Mouse (Mus musculus): ENCODE measurements around the gene Nlrx1. TPM values are rescaled to one million over a fixed set of nuclear protein-coding genes. Genes with fewer than 3 reads are reported as not detected.
A peak's percentile ranks its signal among the peaks of the same experiment; 100 is the strongest.

Nlrx1 gene
- polyA plus RNA-seq, 1 experiment from 2014 or later = 9.8 TPM

DNA sequence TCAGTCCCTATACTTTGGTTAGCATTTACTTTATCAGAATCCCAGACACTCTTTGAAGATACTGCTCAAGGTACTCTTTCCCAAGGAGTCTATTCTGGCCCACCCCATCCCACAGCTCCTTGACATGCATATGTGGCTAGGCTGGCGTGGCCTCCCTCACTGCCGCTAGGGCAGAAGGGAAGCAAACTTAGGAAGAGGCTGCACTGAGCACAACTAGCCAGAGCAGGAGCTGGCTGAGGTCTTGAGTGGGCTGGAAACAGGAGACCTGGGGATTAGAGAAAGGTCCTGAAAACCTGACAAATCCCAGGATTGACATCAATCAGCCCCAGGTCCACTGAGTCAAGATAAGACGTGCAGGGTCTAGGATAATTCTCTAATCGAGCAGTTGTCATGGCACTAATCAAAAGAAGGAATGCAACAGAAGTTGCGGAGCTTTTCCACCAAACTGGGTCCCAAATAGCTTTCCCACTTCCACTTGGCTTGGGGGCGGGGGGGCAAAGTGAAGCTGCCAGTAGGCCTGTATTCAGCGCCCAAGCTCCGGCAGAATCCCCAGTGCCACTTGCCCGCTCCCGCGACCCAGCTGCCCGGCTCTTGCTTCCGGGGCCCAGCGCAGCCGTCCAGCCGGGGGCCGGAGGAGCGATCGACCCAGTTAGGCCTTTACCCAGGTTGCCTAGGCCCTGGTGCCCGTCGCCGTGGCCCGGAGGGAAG is 926 bp downstream of the Nlrx1 start:
- no peaks in the 10 kb centered on the region for H3K9me3 ChIP-seq
- H3K9ac ChIP-seq = peak overlapping the region; percentile 93
- H3K4me3 ChIP-seq = peak overlapping the region; percentile 56
- H3K36me3 ChIP-seq = peaks cover 7% of the 10 kb centered on the region
- 8% methylated on average over 19 of the region's 23 CpGs for WGBS
- peak overlapping the region; percentile 84 for H3K27ac ChIP-seq
- no peak; the same call in 1 of the 2 replicates for ATAC-seq (ENCODE audit: insufficient number of reproducible peaks, insufficient read depth, low FRiP score, low TSS enrichment, low read depth)
- no peaks in the 10 kb centered on the region for H3K27me3 ChIP-seq
- H3K4me2 ChIP-seq = peak overlapping the region; percentile 87
- peaks cover 15% of the 10 kb centered on the region for H3K4me1 ChIP-seq

DNA sequence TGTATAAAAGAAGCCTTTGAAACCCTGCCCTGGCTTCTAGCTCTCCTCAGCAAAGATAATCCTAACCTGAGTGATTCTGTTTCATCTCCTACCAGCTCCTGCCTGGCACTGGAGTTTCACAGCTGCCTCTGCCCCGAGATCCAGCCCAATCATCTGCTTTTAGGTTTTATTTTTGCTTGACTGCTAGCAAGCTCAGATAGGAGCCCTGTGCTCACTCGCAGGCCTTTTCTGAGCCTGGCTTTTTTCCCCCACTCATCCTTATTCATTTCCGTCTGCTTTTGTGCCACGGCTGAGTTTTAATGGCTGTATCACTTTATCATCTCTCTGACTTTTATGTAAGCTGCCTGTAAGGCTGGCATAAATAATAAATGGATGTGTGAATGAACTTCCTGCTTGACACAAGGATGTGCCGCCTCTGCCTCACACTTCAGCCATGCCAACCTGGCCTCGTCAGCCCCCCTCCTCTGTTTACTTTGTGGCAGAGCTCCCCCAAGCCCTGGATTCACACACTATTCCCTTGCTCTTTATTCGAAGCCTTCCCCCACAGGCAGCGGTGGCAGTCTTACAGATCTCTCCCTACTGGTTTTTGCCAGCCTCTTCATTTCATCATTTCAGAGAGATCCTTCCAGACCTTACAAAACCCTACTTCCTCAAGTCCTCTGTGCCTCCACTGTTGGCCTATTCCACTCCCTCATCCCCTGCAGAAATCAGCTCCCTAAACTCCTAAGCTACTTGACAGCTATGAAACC is 1.7 kb downstream of the Nlrx1 start:
- Histone ChIP-seq H3K4me1 (peaks cover 15% of the 10 kb centered on the region), H3K9me3 (no peaks in the 10 kb centered on the region), H3K36me3 (peaks cover 10% of the 10 kb centered on the region), H3K4me3 (peak overlapping the region; percentile 56), H3K4me2 (peak overlapping the region; percentile 87), H3K27me3 (no peaks in the 10 kb centered on the region), H3K27ac (peak overlapping the region; percentile 84), H3K9ac (peak overlapping the region; percentile 93)
- 70% methylated on average over 8 of the region's 8 CpGs for WGBS
- no peak for ATAC-seq (ENCODE audit: insufficient number of reproducible peaks, insufficient read depth, low FRiP score, low TSS enrichment, low read depth)

DNA sequence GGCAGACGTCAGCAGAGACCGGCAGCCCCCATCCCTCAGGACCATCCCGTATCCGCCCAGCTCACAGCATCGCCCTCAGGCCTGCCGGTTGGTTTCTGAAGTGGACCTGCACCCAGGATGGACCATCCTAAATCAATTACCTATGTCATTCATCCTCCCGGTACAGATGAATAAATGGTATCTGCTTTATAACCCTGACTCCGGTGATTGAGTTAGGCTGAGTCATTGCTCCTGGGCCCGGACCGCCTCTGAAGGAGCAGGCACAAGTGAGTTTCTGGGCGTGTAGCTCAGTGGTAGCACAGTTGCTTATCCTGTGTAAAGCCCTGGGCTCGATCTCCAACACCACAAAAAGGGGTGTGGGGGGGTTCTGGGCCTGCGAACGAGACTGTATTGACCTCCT is 7.0 kb downstream of the Nlrx1 start:
- Histone ChIP-seq H3K9me3 (no peaks in the 10 kb centered on the region), H3K27me3 (no peaks in the 10 kb centered on the region), H3K27ac (no peak overlapping the region), H3K36me3 (peaks cover 13% of the 10 kb centered on the region), H3K4me2 (no peak overlapping the region), H3K9ac (no peak overlapping the region), H3K4me1 (no peaks in the 10 kb centered on the region), H3K4me3 (no peak overlapping the region)
- no peak for ATAC-seq (ENCODE audit: insufficient number of reproducible peaks, insufficient read depth, low FRiP score, low TSS enrichment, low read depth)
- 78% methylated on average over 14 of the region's 14 CpGs for WGBS

DNA sequence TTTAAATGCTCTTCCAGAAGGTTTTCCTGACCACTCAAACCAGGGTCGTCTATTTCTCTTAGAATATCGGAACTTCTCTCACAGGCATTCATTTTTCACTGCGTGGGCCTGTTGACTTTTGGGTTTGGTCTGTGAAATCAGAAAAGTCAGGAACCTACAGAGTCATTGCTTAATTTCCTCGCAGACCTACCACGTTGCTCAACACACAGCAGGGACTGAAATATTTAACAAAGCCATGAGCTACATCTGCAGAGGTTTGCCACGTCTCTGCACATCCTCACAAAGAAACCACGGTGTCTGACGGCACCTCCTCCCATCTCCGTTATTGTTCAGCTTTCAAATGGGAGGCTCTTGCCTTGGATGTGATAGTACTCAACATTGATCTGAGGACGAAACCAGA is 9.4 kb downstream of the Nlrx1 start:
- H3K27ac ChIP-seq = no peak overlapping the region
- ATAC-seq (ENCODE audit: insufficient number of reproducible peaks, insufficient read depth, low FRiP score, low TSS enrichment, low read depth) = no peak
- 85% methylated on average over 10 of the region's 10 CpGs for whole genome bisulfite sequencing

DNA sequence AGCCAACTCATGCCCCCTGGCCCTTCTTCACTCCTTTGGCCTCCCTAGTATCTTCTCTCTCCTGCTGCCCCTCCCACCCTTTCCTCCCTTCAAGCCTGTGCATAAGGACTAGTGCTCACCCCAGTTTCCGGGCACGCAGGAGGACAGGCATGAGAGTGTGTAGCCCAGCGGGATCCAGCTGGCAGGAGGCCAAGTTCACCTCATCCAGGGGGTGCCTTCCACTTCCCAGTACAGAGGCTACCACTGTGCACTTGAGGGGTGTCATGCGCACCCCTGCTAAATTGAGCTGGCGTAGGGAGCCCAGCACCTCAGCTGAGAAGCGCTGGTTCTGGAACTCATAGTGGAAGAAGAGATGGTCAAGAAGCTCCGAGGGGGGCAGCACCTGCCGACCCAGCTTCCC is 12.2 kb downstream of the Nlrx1 start:
- no peak for ATAC-seq (ENCODE audit: insufficient number of reproducible peaks, insufficient read depth, low FRiP score, low TSS enrichment, low read depth)
- no peaks in the 10 kb centered on the region for H3K27me3 ChIP-seq
- no peak overlapping the region for H3K9ac ChIP-seq
- peaks cover 30% of the 10 kb centered on the region for H3K4me1 ChIP-seq
- no peak overlapping the region for H3K4me2 ChIP-seq
- H3K36me3 ChIP-seq = peaks cover 10% of the 10 kb centered on the region; the same call in 1 of the 2 replicates
- H3K27ac ChIP-seq = no peak overlapping the region
- H3K4me3 ChIP-seq = no peak overlapping the region
- no peaks in the 10 kb centered on the region for H3K9me3 ChIP-seq
- 87% methylated on average over 8 of the region's 8 CpGs for WGBS

More for the DNA sequence above, 9.4 kb downstream of the Nlrx1 start:
- H3K27me3 ChIP-seq = no peaks in the 10 kb centered on the region
- peaks cover 20% of the 10 kb centered on the region for H3K36me3 ChIP-seq
- no peaks in the 10 kb centered on the region for H3K9me3 ChIP-seq
- H3K4me3 ChIP-seq = no peak overlapping the region
- H3K4me1 ChIP-seq = peaks cover 19% of the 10 kb centered on the region
- no peak overlapping the region for H3K9ac ChIP-seq
- no peak overlapping the region for H3K4me2 ChIP-seq

DNA sequence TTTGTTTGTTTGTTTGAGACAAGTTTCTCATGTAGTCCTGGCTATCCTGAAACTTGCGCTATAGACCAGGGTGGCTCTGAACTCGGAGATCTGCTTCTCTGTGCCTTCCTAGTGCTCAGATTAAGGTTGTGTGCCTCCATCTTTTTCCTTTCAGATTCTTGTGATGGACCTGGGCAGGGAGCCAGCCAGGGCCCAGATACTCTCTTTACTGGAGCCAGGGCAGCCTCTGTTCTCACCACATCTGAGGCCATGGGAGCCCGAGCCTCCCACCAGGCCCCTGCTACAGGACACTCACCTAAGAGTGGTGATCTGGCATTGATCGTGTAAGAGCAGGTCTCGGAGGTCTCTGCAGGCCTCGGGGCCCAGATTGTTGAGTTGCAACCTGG is 13.3 kb downstream of the Nlrx1 start:
- peaks cover 10% of the 10 kb centered on the region; the same call in 1 of the 2 replicates for H3K36me3 ChIP-seq
- H3K9me3 ChIP-seq = no peaks in the 10 kb centered on the region
- H3K9ac ChIP-seq = peak overlapping the region; percentile 49; the same call in 1 of the 2 replicates
- peaks cover 3% of the 10 kb centered on the region; the same call in 1 of the 2 replicates for H3K27me3 ChIP-seq
- H3K4me3 ChIP-seq = no peak overlapping the region
- no peak for ATAC-seq (ENCODE audit: insufficient number of reproducible peaks, insufficient read depth, low FRiP score, low TSS enrichment, low read depth)
- WGBS = 54% methylated on average over 6 of the region's 6 CpGs
- peak overlapping the region; percentile 55; the same call in 1 of the 2 replicates for H3K27ac ChIP-seq
- H3K4me1 ChIP-seq = peaks cover 30% of the 10 kb centered on the region
- no peak overlapping the region for H3K4me2 ChIP-seq

DNA sequence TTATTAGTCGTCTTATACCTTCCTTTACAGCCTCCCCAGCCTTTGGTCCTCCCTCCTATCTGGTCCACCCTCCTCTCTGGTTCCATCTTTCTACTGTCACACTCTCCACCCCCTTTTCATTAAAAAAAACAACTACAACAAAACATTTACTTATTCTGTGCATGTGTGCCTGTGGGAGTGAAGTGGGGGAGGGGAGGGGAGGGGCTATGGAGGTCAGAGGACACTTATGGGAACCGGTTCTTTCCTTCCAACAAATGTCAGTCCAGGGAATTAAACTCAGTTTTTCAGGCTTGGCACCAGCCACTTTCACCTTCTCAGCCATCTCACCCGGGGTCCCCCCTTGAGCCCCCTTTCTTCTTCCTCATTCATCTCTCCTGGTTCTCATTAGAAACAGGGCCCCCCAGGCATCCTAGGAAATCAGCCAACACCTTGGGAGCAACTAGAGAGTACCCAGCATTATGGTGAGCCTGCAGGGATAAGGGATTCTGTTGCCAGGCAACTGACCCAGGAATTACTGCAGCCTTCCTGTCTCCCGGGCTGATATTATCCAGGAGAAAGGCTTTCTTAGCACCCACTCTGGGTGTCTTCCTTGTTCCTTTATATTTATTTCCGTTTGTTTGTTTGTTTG is 13.8 kb downstream of the Nlrx1 start:
- Histone ChIP-seq H3K27ac (0 out of 2 replicates have a peak overlapping the region, but pooled peaks have one; percentile 55), H3K9me3 (no peaks in the 10 kb centered on the region), H3K9ac (0 out of 2 replicates have a peak overlapping the region, but pooled peaks have one; percentile 32), H3K4me1 (peaks cover 30% of the 10 kb centered on the region), H3K27me3 (peaks cover 6% of the 10 kb centered on the region; the same call in 1 of the 2 replicates), H3K4me3 (no peak overlapping the region), H3K36me3 (peaks cover 10% of the 10 kb centered on the region; the same call in 1 of the 2 replicates), H3K4me2 (no peak overlapping the region)
- 9% methylated on average over 5 of the region's 5 CpGs for WGBS
- ATAC-seq (ENCODE audit: insufficient number of reproducible peaks, insufficient read depth, low FRiP score, low TSS enrichment, low read depth) = no peak

DNA sequence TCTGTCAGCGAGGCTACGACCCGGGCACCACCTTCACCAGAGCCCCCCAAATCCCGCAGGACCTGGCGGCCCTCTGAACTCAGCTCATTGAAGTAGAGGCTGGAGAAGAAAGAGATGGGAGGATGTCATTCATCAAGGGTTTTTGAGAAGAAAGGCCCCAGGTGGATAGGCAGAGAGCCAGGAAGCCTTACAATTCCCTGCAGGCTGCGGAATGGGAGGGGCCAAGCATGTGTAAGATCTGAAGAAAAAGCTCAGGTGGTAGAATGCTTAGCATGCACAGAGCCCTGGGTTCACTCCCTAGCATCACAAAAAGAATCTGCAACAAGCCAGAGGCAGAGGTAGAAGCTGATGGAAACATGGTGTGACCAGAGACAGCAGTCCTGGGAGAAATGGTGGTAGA is 15.0 kb downstream of the Nlrx1 start:
- no peak overlapping the region for H3K9ac ChIP-seq
- H3K4me2 ChIP-seq = no peak overlapping the region
- H3K27me3 ChIP-seq = peaks cover 10% of the 10 kb centered on the region
- H3K36me3 ChIP-seq = peaks cover 10% of the 10 kb centered on the region; the same call in 1 of the 2 replicates
- peaks cover 30% of the 10 kb centered on the region for H3K4me1 ChIP-seq
- H3K27ac ChIP-seq = no peak overlapping the region
- ATAC-seq (ENCODE audit: insufficient number of reproducible peaks, insufficient read depth, low FRiP score, low TSS enrichment, low read depth) = no peak
- no peak overlapping the region for H3K4me3 ChIP-seq
- H3K9me3 ChIP-seq = no peaks in the 10 kb centered on the region
- whole genome bisulfite sequencing = 63% methylated on average over 6 of the region's 6 CpGs

DNA sequence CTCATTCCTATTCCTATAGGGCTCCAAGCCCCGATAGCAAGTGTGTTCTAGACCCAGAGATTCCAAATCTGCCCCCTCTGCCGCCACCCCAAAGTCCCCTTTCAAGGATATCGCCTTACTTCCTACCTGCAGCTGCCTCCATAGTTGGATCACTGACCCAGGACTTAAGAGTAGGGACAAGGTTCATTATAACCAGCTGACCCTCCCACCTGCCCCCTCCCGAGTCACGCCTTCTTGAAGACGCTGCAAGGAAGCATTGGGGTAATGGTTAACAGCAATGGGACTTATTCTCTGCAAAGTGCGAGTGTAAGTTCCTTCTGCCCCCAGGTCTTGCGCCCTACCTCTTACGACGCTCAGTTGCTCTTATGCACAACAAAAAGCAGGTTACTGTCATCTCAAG is 17.1 kb downstream of the Nlrx1 start, which contains the start of gene Pdzd3:
TSS of gene Pdzd3 (minus strand) at position 158 of the 400 bp plus-strand sequence.
- Histone ChIP-seq H3K27ac (no peak within 1 kb of the TSS), H3K9ac (no peak within 1 kb of the TSS), H3K27me3 (peaks cover 11% of the 10 kb centered on the region), H3K9me3 (no peaks in the 10 kb centered on the region), H3K4me3 (no peak within 1 kb of the TSS), H3K36me3 (peaks cover 6% of the 10 kb centered on the region; the same call in 1 of the 2 replicates), H3K4me1 (peaks cover 30% of the 10 kb centered on the region), H3K4me2 (no peak within 1 kb of the TSS)
- no peak for ATAC-seq (ENCODE audit: insufficient number of reproducible peaks, insufficient read depth, low FRiP score, low TSS enrichment, low read depth)
- 79% methylated on average over 10 of the region's 10 CpGs for WGBS

DNA sequence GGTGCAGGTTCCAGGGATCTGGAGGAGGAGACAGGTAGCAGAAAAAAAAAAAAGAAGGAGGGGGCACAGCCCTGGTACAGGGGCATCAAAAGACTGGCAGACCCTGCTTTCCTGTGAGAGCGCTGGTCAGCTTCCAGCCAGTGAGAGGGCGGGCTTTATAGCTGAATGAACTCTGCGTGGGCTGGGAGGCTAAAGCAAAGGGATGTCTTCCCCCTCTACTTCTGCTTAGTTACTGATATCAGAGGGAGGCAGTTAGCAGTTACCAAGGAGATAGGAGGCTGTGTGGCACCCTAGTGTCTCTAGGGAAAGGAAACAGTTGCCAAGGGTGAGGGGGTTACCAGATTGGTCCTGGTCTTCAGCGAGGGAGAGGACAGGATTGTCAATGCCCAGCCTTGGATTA is 18.0 kb downstream of the Nlrx1 start:
- no peak overlapping the region for H3K4me3 ChIP-seq
- no peak for ATAC-seq (ENCODE audit: insufficient number of reproducible peaks, insufficient read depth, low FRiP score, low TSS enrichment, low read depth)
- WGBS = 68% methylated on average over 4 of the region's 4 CpGs
- H3K4me1 ChIP-seq = peaks cover 25% of the 10 kb centered on the region
- H3K4me2 ChIP-seq = no peak overlapping the region
- H3K36me3 ChIP-seq = 0 out of 2 replicates have a peak, but pooled peaks cover 1% of the 10 kb centered on the region
- H3K9me3 ChIP-seq = no peaks in the 10 kb centered on the region
- no peak overlapping the region for H3K27ac ChIP-seq
- H3K9ac ChIP-seq = no peak overlapping the region
- H3K27me3 ChIP-seq = peaks cover 11% of the 10 kb centered on the region

Data from embryonic facial prominence, embryonic 13.5 days (tissue).